Mouse (Mus musculus): ENCODE results near the gene Sp100.
A peak's percentile ranks its signal among the peaks of the same experiment; 100 is the strongest.

The Sp100 gene

DNA sequence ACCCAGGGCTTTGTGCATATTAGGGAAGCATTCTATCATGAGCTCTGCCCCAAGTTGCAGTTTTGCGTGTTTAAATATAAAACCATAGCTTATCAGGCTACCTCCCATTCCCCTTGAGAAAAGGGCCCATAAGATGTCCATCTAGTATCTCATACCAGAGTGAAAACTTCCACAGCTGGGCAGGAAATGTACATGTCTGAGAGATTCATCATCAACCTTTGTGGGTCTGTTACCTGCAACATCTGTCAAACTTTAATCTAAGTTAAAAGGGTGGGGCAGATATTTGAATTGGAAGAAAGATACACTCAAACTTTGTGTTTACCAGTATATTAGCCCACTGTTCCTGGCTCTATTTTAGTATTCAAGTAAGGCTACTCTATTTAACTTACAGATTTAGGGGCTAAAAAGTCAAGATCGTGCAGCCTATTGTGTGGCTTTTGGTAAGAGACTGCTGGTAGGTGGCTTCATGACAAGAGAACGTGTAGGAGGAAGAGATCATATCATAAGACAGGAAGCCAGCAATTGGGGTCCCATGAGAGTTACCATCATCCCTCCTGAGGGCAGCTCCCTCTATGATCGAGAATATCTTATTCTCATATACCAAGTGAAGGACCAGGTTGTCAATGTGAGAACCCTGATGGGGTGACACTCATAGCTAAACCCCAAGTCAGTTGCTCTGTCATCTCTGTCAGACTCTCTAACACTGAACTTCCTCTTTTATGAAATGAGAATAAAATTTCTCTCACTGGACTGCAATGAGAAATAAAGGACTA is 48.1 kb downstream of the Sp100 start:
- peak; percentile 64 for DNase-seq (ENCODE audit: extremely low read depth, low read depth)

DNA sequence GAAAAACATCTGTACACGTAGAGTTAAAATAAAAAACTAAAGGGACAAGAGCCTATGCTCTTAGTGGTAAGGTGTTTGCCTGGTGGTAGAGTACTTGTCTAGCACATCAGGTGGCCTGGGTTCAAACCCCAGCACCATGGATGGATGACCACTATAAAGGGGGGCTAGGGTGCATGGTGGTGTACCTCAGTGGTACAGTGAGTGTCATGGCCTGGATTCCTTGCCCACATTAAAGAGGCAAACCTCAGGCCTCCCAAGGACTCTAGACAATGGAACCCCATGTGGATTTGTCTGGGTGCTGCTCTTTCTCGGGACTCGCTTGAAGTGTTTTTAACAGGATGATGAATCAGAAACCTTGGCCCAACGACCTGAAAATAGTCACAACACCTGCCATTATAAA is 52.7 kb downstream of the Sp100 start:
- DNase-seq (ENCODE audit: extremely low read depth, low read depth), result no peak

DNA sequence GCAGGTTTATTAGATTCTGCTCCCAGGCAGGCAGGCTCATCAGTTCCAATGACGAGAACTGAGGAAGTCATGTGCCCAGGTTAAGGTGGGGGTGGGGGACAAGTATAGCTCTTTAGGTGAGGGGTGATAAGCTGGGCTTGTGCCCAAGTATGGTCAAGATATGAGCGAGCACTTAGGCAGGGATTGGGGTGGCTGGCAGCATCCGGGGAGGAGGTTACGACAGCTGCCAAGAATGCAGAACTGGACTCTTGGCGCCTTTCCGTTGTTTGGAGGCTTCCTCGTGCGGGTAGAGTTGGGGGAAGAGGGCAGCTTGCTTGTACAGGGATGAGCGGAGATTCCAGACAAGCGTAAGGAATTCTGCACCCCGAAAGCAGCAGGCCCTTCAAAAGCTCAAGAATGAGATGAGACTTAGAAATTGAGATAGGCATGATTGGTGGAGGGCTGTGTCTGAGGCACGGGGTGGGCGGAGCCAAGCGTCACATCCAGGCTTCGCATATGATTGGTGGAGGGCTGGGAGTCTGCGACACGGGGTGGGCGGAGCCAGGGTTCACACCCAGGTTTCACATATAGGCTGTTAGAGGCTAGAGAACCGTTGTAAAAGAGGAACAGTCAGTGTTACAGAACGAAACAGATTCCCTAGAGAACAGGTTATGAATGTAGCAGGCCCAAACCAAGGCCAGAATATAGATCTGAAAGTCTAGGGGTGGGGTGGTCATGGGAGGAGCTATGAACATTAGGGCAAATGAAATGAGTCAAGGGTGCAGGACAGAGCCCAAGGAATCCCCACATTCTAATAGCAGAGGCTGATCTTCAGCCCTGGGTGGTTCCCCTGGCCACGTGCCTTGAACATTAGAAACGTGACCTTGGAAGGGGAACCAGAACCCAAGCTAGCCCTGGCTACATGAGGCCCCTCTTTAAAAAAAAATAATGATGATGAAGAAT is 53.7 kb downstream of the Sp100 start:
- DNase-seq (ENCODE audit: extremely low read depth, low read depth), result peak; percentile 97

DNA sequence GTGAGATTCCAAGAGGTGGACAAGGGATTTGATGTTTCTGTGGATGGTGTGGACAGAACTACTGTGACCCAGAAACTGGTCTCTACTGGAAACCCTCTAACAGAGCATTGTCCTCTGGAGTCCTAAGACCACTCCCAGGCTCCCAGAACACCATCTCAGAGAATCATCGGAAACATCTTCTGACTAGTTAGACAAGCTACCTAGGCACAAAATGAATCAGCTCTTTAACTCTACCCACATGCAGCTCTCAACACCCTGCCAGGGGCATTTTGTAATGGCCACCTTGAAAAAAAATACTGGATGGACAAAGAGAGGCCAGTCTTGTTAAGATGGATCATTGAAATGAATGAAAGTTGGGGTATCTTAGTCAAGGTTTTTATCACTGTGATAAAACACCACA is 55.8 kb downstream of the Sp100 start:
- no peak for DNase-seq (ENCODE audit: extremely low read depth, low read depth)

DNA sequence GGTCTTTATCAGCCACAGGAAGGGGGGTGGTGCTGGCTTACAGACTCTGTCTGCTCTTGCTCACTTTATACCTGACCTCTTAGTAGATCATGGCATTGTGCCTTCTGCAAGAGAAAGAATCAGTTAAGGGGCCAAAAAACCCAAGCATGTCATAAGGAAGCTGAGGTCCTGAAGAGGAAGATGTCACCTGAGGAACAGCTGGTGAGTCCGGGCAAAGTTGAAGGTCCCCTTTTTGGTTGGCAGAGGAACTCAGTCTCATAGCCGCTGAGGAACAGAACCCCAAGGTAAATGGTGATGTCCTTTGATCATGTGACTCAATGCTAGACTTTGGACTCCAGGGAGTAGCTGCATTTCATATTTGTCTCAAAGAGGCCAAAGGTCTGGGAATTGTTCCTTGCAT is 57.0 kb downstream of the Sp100 start:
- DNase-seq (ENCODE audit: extremely low read depth, low read depth), result no peak

DNA sequence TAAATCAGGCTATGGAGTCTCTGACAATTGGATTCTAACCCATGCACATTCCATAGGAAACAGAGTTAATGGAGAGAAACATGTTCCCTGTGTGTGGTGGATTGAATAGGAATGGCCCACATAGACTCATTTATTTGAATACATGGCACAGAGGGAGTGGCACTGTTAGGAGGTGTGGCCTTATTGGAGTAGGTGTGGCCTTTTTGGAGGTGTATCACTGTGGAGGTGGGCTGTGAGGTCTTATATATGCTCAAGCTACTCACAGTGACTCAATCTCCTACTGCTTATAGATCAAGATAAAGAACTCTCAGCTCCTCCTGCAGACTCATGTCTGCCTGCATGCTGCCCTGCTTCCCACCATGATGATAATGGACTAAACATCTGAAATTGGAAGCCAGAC is 64.7 kb downstream of the Sp100 start:
- DNase-seq (ENCODE audit: extremely low read depth, low read depth), result no peak

DNA sequence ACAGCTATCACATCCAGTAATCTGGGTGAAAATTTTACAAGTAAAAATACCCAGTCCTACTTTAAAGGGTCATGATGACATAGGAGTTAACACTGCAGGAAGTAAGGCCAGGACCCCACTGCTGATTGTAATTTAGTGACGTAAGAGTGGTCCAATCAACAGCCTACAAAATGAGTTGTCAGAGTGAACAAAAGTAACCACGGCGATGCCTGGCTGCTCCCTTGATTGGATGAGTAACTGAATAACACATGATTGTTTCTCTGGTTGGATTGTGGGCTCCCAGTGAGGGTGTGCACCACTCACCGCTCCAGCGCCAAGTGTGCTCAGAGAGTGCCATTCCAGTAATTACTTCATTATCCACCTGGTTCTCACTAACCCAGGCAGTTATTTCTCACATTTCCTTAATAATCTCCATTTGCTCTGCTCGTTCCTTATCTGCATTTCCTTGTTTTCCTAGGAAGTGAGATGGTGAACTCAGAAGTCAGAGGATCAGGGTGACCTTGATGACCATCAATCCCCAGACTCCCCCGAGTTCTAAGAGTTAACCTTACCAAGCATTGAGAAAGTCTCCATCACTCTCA is 66.7 kb downstream of the Sp100 start:
- DNase-seq (ENCODE audit: extremely low read depth, low read depth), result no peak

DNA sequence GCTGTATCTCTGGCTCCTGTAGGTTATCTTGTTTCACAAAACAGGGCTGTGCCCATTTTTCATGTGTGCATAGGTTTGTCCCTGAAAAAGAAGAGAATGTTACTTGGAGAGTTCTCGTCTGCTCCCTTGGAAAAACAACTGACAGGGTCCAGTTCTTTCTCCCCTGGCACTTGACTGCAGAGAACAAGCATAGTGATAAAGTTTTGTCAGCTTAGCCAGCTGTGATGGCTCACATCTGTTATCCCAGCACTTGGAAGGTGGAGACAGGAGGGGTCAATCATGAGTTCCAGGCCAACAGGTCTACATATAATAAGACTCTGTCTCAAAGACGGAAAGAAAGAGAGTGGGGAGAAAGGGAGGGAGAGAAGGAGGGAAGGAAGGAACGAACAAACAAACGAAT is 69.3 kb downstream of the Sp100 start:
- DNase-seq (ENCODE audit: extremely low read depth, low read depth), result no peak

DNA sequence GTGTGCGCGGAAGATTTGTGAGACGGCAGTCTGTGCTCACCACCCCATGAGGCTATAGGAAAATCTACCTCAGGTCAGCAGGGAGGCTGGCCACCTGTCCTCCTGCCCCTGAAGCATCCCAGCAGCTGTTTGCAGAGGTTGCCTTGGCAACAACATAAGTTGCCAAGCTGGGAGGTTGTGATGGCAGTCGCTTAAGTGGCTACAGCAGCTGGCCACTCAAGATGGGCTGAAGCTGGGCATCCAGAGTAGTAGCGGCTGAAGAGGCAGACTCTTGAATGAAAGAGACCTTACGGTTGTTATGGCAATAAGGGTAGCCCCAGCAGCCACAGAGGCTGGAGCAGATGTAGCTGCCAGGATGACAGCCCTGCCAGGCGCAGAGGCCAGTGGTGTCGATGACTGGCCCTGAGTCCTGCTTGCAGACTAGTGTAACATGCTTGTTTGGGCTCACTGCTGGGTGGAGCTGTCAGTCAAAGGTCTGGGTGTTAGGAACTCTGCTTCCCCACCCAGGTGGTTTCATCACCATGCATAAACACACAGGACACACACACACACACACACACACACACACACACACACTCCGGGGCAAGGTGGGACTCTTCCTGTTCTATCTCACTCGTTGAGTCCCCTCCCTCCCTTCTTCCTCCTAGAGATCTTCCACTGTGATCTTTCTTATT is 70.6 kb downstream of the Sp100 start:
- DNase-seq (ENCODE audit: extremely low read depth, low read depth), result no peak

DNA sequence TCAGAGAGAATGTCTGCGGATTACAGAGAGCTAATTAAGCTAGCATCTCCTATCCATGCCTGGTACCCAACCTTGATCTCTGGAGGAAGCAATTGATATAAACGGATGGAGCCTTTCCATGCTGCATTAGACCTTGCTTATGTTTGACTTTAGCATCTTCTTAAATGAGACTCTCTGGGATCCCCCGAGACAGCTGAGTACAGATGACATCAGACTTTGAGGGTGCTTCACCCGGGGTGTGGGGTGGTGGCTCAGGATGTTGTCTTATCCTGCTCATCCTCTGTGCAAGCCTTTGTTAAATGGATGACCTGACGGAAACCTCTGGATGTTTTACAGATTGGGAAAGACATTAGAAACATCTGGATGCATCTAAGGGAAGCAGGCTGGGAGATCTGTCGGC is 80.7 kb downstream of the Sp100 start:
- no peak for DNase-seq (ENCODE audit: extremely low read depth, low read depth)

DNA sequence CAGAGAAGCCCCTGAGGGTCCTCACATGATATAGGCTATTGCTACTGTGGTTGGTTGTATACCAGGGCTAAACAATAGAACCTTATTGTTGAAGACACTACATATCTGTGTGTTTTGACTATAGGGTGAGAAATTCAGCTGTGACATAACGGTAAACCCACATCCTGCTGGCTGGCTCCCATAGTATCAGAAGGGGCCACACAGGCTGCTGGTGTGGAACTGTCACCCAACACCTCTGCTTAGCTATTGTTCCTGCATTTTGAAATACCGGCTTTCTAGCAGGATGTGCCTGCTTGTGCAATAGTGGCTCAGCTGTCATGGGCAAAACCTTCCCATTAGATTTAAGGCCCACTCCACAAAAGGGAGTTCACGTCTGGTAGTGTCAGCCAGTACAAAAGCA is 82.8 kb downstream of the Sp100 start:
- no peak for DNase-seq (ENCODE audit: extremely low read depth, low read depth)

DNA sequence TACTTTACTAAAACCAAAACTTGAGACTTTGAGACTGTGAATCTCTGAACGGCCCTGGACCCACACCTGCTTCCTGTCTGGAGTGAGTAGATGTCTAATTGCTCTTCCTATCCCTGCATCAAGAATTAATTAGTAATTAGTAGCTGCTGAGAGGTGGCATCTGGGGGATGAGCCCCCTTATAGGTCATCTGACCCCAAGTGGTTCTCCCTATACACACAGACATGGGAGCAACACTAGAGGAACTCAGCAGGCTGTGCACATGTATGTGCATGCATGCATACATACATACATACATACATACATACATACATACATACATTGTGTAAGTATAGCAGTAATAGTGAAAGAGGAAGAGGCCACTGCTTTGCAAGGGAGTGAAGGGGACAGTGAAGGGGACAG is 84.7 kb downstream of the Sp100 start:
- DNase-seq (ENCODE audit: extremely low read depth, low read depth), result no peak

DNA sequence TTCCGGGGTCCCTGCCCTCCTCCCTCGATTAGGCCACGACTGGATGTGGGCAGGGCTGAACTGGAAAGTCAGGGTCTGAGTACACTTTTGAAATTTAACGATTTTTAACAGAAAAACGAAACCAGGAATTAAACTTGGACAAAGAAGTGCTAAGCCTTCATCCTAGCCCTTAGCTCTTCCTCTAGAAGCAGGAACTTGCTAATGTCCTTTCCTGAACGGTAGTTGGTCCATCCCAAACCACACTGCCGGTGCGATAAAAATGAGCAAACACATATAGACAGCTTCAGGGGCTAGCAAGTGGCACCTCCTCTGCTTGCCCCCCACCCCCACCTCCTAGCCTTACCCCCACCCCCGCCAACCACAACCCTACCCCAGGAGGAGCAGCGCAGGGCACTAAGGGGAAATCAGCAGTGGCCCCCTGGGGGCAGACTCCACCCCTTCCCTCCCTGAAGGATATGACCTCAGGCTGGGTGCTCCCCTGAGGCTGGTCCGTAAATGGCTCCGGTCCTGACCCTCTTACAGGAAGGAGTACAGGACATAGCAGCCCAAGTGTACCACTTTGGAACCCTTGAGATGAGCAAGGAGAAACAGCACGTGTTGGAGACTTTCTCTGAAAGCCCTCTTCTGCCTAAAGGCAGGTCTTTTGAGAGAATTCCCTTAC is 85.8 kb downstream of the Sp100 start:
- DNase-seq (ENCODE audit: extremely low read depth, low read depth), result peak; percentile 90

DNA sequence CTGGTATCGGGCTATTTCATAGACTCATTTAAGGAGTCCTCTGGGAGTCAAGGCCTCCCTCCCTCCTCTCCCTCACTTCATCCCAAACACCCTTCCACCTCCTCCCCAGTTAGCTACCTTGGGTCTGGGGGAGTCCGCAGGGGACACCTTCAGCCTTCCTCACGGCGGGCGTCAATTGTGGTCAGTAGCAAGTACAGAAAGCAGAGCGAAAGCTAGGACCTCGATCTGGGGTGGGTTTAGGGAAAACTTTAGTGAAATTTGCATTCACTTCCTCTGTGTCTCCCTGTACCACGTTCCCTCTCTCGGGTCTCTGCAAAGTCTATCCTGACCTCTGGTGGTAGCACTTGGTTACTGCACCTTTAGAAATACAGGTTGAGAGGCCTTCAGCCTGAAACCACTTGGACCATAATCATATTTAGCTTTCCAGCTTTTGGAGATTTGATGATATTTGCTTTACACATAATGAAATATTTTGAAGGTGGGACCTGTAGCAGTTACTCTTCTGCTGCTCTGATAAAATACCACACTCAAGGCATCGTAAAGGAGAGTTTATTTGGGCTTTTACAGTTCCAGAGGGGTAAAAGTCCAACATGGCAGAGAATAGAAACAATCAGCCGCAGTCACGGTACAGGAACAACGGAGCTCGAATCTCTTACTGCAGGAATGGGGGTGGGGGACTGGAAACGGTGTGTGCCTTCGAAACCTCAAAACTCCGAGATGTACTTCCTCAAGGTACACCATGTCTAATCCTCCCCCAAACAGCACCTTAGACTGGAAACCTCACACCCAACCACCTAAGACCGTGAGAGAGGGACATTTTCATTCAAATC is 86.8 kb downstream of the Sp100 start:
- peak; percentile 88 for DNase-seq (ENCODE audit: extremely low read depth, low read depth)

DNA sequence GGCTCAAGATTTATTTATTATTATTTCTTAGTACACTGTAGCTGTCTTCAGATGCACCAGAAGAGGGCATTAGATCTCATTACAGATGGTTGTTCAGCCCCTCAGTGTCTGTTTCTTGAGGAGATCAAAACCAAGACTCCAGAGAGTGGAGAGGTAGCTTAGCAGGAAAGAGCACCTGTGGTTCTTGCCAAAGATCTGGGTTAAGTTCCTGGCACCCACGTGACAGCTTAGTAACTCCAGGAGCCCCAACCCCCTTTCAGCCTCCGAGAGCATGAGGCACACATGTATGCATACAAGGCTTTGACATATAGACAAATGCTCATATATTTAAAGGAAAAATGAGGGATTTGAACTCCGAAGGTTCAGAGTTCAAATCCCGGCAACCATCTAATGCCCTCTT is 89.2 kb downstream of the Sp100 start:
- no peak for DNase-seq (ENCODE audit: extremely low read depth, low read depth)

DNA sequence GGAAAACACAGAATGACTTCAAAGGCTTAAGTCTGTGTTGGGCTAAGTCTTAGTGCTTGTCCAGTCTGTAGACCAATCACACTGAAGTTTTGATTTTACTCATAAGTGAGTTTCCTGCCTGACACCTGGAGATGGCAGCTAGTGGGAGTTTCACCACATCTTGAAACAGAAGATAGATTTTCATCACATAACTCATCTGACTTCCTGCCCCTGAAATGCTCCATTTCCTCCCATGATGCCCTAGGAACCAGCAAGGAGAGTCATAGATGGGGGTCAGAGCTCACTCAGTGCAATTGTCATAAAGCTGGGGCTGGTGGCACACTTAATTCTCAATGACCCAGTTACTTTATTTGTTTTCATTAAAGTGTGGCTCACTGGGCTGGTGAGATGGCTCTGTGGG is 90.0 kb downstream of the Sp100 start:
- DNase-seq (ENCODE audit: extremely low read depth, low read depth), result no peak

DNA sequence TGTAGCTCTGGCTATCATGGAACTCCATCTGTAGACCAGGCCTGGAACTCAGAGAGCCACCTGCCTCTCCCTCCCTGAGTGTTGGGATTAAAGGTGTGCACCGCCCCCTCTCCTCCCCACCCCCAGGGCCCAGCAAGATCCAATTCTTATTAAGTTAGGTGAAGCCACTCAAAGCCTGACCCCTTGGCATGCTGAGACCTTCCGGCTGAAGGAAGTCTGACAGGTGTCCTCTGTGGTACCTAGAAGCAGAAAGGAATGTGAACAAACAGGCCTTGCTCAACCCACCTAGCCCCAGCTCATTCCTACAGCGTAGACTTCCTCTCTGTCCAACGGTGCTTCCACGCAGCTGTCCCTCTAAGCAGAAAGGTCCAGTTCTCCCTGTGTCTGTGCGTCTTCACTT is 91.1 kb downstream of the Sp100 start:
- no peak for DNase-seq (ENCODE audit: extremely low read depth, low read depth)

DNA sequence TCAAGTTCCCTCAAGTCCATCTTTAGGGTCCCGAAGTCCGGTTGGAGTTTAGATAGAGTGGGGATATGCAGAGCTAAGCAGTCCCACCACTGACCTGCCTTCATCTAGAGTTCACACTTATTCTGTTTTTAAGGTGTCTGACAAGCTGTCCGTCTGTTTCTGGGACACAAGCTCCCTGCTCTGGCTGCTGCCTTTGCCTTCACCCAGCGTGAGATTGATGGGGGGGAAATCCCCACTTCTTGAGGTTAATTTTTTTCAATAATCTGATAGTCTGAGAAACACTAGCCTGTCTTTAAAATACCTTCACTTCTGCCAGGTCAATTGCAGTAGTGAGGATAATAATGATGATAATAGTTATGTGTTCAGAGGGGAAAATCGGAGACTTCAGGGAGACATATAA is 92.5 kb downstream of the Sp100 start:
- DNase-seq (ENCODE audit: extremely low read depth, low read depth), result no peak

DNA sequence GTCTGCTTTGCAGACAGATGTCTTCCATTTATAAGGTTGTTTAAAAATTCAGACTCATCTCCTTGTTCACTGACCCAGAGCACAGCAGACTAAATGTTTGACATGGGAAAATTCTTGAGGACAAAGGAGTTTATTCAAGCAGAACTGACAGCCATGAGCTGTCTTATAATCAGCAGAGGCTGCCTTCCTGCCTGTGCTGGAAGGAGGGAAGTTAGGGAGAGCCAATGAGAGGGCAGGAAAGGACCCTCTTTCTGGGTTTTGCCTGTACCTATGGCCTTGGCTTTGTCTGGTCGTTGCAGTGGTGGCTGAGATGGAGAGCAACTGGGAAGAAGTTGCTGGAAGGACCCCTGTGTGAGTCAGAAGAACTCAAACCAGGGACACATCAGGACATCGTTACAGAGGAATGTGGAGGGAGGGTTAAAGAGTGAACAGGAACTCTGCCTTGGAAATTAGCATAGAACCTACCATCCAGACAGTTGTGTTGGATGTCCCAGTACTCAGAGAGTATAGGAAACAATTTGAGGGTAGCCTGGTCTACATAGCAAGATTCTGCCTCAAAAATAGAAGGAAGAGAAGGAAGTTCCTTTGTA is 93.2 kb downstream of the Sp100 start:
- no peak for DNase-seq (ENCODE audit: extremely low read depth, low read depth)

DNA sequence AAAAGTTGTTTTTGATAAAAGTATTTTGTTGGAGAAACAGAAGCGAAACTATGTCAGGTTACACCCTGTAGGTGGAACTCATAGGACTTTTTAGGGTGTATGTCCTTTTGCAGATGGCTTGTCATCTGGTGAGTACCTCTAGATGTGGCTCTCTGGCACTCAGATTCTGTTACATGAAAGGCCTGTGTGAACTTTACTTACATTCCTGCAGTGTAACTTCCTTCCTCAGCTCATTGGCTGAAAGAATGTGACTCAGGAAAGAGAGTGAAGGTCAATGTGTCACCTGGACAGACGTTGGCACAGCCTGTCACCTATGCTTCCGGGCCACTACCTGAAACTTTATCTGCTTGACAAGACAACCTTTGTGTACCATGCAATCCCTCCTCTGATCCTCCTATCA is 94.8 kb downstream of the Sp100 start:
- no peak for DNase-seq (ENCODE audit: extremely low read depth, low read depth)
